Mouse (Mus musculus) hindbrain, embryonic 11.5 days (tissue): ENCODE measurements at regions not wholly inside any gene's neighbourhood (a gene's known extent, or its start where the extent isn't known, plus 50 kb on each side); places are given as distances from the start of the nearest gene placed in this dataset.
A peak's percentile ranks its signal among the peaks of the same experiment; 100 is the strongest.

Source experiments
- ATAC-seq: fragments of 200-750 bp; cut with Nextera tagmentation; 2 replicates; pipeline ENCODE4 v1.8.0; 2017; ENCODE audit warnings: mild to moderate bottlenecking, moderate TSS enrichment, moderate library complexity; ENCODE audit not compliant: low FRiP score
- DNase-seq: peaks from one replicate; pipeline ENCODE4 v3.0.0-alpha.2; 2015; ENCODE audit warnings: low spot score
- H3K27ac ChIP-seq: fragments of 300-500 bp; sonication (generic); 2 replicates; pipeline ENCODE4 v1.5.1; 2014; ENCODE audit warnings: mild to moderate bottlenecking, low read depth, low read length
- H3K27me3 ChIP-seq: fragments of 300-500 bp; sonication (generic); 2 replicates; pipeline ENCODE4 v1.6.1; 2014; ENCODE audit warnings: mild to moderate bottlenecking, low read length, moderate library complexity, mixed read lengths; ENCODE audit not compliant: control insufficient read depth, insufficient read depth
- H3K36me3 ChIP-seq: fragments of 300-500 bp; sonication (generic); 2 replicates; pipeline ENCODE4 v1.6.1; 2014; ENCODE audit warnings: mild to moderate bottlenecking, low read length, moderate library complexity, mixed read lengths; ENCODE audit not compliant: control insufficient read depth, insufficient read depth
- H3K4me1 ChIP-seq: fragments of 300-500 bp; sonication (generic); replicated peaks from 2 replicates; pipeline ENCODE4 v1.6.1; 2014; ENCODE audit warnings: low read length, mixed read lengths; ENCODE audit not compliant: control insufficient read depth, insufficient read depth
- H3K4me2 ChIP-seq: fragments of 300-500 bp; sonication (generic); replicated peaks from 2 replicates; pipeline ENCODE4 v1.6.1; 2014; ENCODE audit warnings: mild to moderate bottlenecking, low read depth, low read length
- H3K4me3 ChIP-seq: fragments of 300-500 bp; sonication (generic); 2 replicates; pipeline ENCODE4 v1.5.1; 2014; ENCODE audit warnings: low read depth, low read length
- H3K9ac ChIP-seq: fragments of 300-500 bp; sonication (generic); 2 replicates; pipeline ENCODE4 v1.6.1; 2014; ENCODE audit warnings: low read depth, low read length
- H3K9me3 ChIP-seq: fragments of 300-500 bp; sonication (generic); 2 replicates; pipeline ENCODE4 v1.6.1; 2016; ENCODE audit warnings: low read length; ENCODE audit not compliant: control insufficient read depth
- WGBS: fragments of 180-500 bp; shearing (Covaris S2); extraction: QIAGEN DNeasy Blood & Tissue Kit; methylation state at CpG from one replicate; pipeline ENCODE4 v1.1.7; 2014; 5-methylcytosine and 5-hydroxymethylcytosine counted together

GRCm38 (mm10) chr9:101690402-101690861, 171.2 kb upstream of the 9630041A04Rik start:
- Histone ChIP-seq H3K4me3 (no peak overlapping the region), H3K36me3 (no peaks in the 10 kb centered on the region), H3K4me1 (no peaks in the 10 kb centered on the region; the same call in 1 of the 2 replicates), H3K27me3 (no peaks in the 10 kb centered on the region), H3K9ac (peak overlapping the region; percentile 37; the same call in 1 of the 2 replicates), H3K27ac (no peak overlapping the region), H3K9me3 (no peaks in the 10 kb centered on the region), H3K4me2 (peak overlapping the region; percentile 39)
- no peak for DNase-seq
- ATAC-seq, result no peak; the same call in 1 of the 2 replicates
- 20% methylated on average over 12 of the region's 12 CpGs for WGBS

GRCm38 (mm10) chr9:101689532-101690401, 171.9 kb upstream of the 9630041A04Rik start:
- Histone ChIP-seq H3K27me3 (no peaks in the 10 kb centered on the region), H3K9ac (no peak overlapping the region), H3K9me3 (no peaks in the 10 kb centered on the region), H3K4me3 (no peak overlapping the region), H3K4me2 (peak overlapping the region; percentile 39), H3K4me1 (no peaks in the 10 kb centered on the region; the same call in 1 of the 2 replicates), H3K27ac (peak overlapping the region; percentile 72), H3K36me3 (no peaks in the 10 kb centered on the region)
- ATAC-seq (peak; percentile 76), DNase-seq (peak; percentile 99)
- 14% methylated on average over 11 of the region's 11 CpGs for WGBS

GRCm38 (mm10) chr9:101687226-101687625, 174.4 kb upstream of the 9630041A04Rik start:
- no peak for DNase-seq
- Histone ChIP-seq H3K27me3 (no peaks in the 10 kb centered on the region), H3K4me3 (no peak overlapping the region), H3K27ac (no peak overlapping the region), H3K9ac (no peak overlapping the region), H3K4me1 (no peaks in the 10 kb centered on the region; the same call in 1 of the 2 replicates), H3K4me2 (no peak overlapping the region), H3K9me3 (no peaks in the 10 kb centered on the region), H3K36me3 (no peaks in the 10 kb centered on the region)
- ATAC-seq, result no peak
- WGBS, result 79% methylated on average over 6 of the region's 6 CpGs

- H3K27me3 ChIP-seq, result no peaks in the 10 kb centered on the region
- WGBS, result 92% methylated on average over 2 of the region's 2 CpGs
- DNase-seq, result no peak
- H3K4me3 ChIP-seq, result no peak overlapping the region
- no peak overlapping the region for H3K4me2 ChIP-seq
- no peak overlapping the region for H3K9ac ChIP-seq
- H3K4me1 ChIP-seq, result no peaks in the 10 kb centered on the region
- H3K36me3 ChIP-seq, result no peaks in the 10 kb centered on the region
- no peak for ATAC-seq
- H3K27ac ChIP-seq, result no peak overlapping the region
- no peaks in the 10 kb centered on the region for H3K9me3 ChIP-seq
Observed at GRCm38 (mm10) chr9:101677563-101677962, 184.1 kb upstream of the 9630041A04Rik start.

GRCm38 (mm10) chr9:101670111-101670510, 191.5 kb upstream of the 9630041A04Rik start:
- DNase-seq (no peak), ATAC-seq (no peak)
- H3K27me3 ChIP-seq, result no peaks in the 10 kb centered on the region
- no peak overlapping the region for H3K4me3 ChIP-seq
- H3K9ac ChIP-seq, result no peak overlapping the region
- H3K4me2 ChIP-seq, result no peak overlapping the region
- H3K27ac ChIP-seq, result no peak overlapping the region
- H3K9me3 ChIP-seq, result 0 out of 2 replicates have a peak, but pooled peaks cover under 1% of the 10 kb centered on the region
- H3K36me3 ChIP-seq, result no peaks in the 10 kb centered on the region
- 100% methylated on average over 1 of the region's 1 CpGs for WGBS
- H3K4me1 ChIP-seq, result no peaks in the 10 kb centered on the region

- Histone ChIP-seq H3K27ac (no peak overlapping the region), H3K9me3 (no peaks in the 10 kb centered on the region), H3K9ac (no peak overlapping the region), H3K4me3 (no peak overlapping the region), H3K36me3 (no peaks in the 10 kb centered on the region), H3K4me1 (no peaks in the 10 kb centered on the region), H3K4me2 (no peak overlapping the region), H3K27me3 (no peaks in the 10 kb centered on the region)
- peak; percentile 5 for DNase-seq
- ATAC-seq, result no peak
- 53% methylated on average over 5 of the region's 5 CpGs for WGBS
Observed at GRCm38 (mm10) chr9:101649816-101650215, 211.8 kb upstream of the 9630041A04Rik start.

- 60% methylated on average over 3 of the region's 3 CpGs for WGBS
- no peak for ATAC-seq
- no peaks in the 10 kb centered on the region for H3K9me3 ChIP-seq
Observed at GRCm38 (mm10) chr9:101641524-101641923, 220.1 kb upstream of the 9630041A04Rik start.

GRCm38 (mm10) chr9:101640598-101640997, 221.0 kb upstream of the 9630041A04Rik start:
- Histone ChIP-seq H3K4me3 (no peak overlapping the region), H3K4me2 (no peak overlapping the region), H3K9me3 (no peaks in the 10 kb centered on the region), H3K27me3 (no peaks in the 10 kb centered on the region), H3K4me1 (no peaks in the 10 kb centered on the region), H3K27ac (no peak overlapping the region), H3K9ac (no peak overlapping the region), H3K36me3 (no peaks in the 10 kb centered on the region)
- ATAC-seq (no peak), DNase-seq (no peak)

More at GRCm38 (mm10) chr9:101641524-101641923, 220.1 kb upstream of the 9630041A04Rik start:
- no peak overlapping the region for H3K4me2 ChIP-seq
- H3K4me3 ChIP-seq, result no peak overlapping the region
- no peaks in the 10 kb centered on the region for H3K36me3 ChIP-seq
- H3K27ac ChIP-seq, result no peak overlapping the region
- H3K4me1 ChIP-seq, result no peaks in the 10 kb centered on the region
- H3K9ac ChIP-seq, result no peak overlapping the region
- DNase-seq, result no peak
- no peaks in the 10 kb centered on the region for H3K27me3 ChIP-seq

GRCm38 (mm10) chr9:101616261-101616660, 245.4 kb upstream of the 9630041A04Rik start:
- H3K9ac ChIP-seq, result no peak overlapping the region
- H3K27me3 ChIP-seq, result no peaks in the 10 kb centered on the region
- no peak for ATAC-seq
- H3K9me3 ChIP-seq, result no peaks in the 10 kb centered on the region
- DNase-seq, result no peak
- no peak overlapping the region for H3K4me3 ChIP-seq
- H3K4me2 ChIP-seq, result no peak overlapping the region
- 82% methylated on average over 2 of the region's 2 CpGs for WGBS
- H3K27ac ChIP-seq, result no peak overlapping the region
- no peaks in the 10 kb centered on the region for H3K4me1 ChIP-seq
- H3K36me3 ChIP-seq, result no peaks in the 10 kb centered on the region
